Mouse (Mus musculus): ENCODE results near the gene Pald1. TPM values are rescaled to one million over a fixed set of nuclear protein-coding genes. Genes with fewer than 3 reads are reported as not detected.

Gene Pald1
- polyA plus RNA-seq, 1 experiment from 2014 or later: 21.0 TPM

DNA sequence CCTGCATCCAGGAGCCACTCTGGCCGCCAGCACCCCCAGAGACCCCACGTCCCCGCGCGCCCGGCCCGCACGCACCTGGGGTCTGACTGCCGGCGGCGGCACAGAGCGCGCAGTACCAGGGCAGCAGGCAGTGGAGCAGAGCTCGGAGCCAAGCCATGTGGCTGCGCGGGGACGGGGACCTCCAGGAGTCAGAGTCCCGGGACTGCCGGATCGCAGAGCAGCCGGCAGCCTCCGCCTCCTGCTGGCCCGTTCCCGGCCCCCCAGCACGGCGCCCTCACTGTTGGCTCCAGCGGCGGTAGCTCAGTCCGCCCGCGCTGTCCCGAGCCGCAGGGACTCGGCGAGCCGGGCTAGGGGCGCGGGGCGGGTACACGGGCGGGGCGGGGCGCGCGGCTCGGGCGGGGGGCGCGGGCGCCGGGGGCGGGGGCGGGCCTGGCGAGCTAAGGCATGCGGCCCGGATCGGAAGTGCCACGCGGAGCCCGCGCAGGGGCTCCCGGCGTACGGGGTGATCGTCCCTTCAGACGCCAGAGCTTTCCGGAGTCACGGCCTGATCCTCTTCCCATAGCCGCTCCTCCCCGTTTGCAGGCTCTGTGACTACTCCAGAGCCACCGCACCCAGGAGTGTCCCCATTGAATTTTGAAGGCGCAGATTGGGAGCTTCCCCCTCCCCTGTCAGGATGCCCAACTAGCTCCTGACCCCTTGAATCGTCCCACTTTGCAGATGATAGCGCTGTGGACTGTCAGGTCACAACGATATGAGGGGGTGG is 110.1 kb downstream of the Pald1 start, which contains the start of gene Adamts14:
Adamts14 (minus strand) TSS at position 358 of the 763 bp plus-strand sequence.
- Histone ChIP-seq H3K9me3 (replicated peaks; ENCODE audit: control insufficient read depth, low read length) (no peaks in the 10 kb centered on the region), H3K27me3 (ENCODE audit: control insufficient read depth, insufficient read depth, low read length) (peaks cover 5% of the 10 kb centered on the region; the same call in 1 of the 2 replicates), H3K9ac (ENCODE audit: low read length) (peak within 1 kb of the TSS; percentile 64), H3K27ac (ENCODE audit: low read length) (peak within 1 kb of the TSS; percentile 36; the same call in 1 of the 2 replicates), H3K4me3 (ENCODE audit: low read length) (peak within 1 kb of the TSS; percentile 51), H3K4me1 (ENCODE audit: control insufficient read depth, insufficient read depth, low read length) (peaks cover 14% of the 10 kb centered on the region), H3K36me3 (ENCODE audit: control insufficient read depth, insufficient read depth) (no peaks in the 10 kb centered on the region), H3K4me2 (ENCODE audit: low read depth, low read length) (peak within 1 kb of the TSS; percentile 75)
- peak; percentile 68 for ATAC-seq (replicated peaks; ENCODE audit: extremely low read depth, insufficient read depth, low FRiP score)
- 1% methylated on average over 58 of the region's 75 CpGs for WGBS

DNA sequence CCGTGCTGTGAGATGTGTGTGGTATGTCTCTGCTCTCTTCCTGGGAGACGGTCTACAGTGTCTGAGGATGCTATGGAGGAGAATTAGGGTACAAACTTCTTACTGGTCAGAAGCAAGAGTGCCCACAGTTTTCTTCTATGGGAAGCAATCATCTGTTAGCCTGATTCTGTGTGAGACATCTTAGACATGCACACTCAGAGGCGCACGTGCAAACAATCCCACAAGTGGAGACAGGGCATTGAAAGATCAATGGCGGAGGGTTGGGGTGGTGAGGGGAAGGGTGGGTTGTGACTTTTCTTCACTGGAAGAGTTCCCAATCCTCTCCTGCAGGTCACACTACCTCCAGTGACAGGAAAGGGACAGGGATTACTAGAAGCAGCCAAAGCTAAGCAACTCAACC is 110.7 kb downstream of the Pald1 start:
- Histone ChIP-seq H3K9ac (ENCODE audit: low read length) (peak overlapping the region; percentile 64), H3K27ac (ENCODE audit: low read length) (0 out of 2 replicates have a peak overlapping the region, but pooled peaks have one; percentile 36), H3K4me3 (ENCODE audit: low read length) (peak overlapping the region; percentile 51), H3K4me1 (ENCODE audit: control insufficient read depth, insufficient read depth, low read length) (peaks cover 14% of the 10 kb centered on the region), H3K9me3 (replicated peaks; ENCODE audit: control insufficient read depth, low read length) (no peaks in the 10 kb centered on the region), H3K4me2 (ENCODE audit: low read depth, low read length) (peak overlapping the region; percentile 75), H3K27me3 (ENCODE audit: control insufficient read depth, insufficient read depth, low read length) (peaks cover 5% of the 10 kb centered on the region; the same call in 1 of the 2 replicates), H3K36me3 (ENCODE audit: control insufficient read depth, insufficient read depth) (no peaks in the 10 kb centered on the region)
- WGBS: 54% methylated on average over 5 of the region's 5 CpGs
- ATAC-seq (replicated peaks; ENCODE audit: extremely low read depth, insufficient read depth, low FRiP score): no peak

DNA sequence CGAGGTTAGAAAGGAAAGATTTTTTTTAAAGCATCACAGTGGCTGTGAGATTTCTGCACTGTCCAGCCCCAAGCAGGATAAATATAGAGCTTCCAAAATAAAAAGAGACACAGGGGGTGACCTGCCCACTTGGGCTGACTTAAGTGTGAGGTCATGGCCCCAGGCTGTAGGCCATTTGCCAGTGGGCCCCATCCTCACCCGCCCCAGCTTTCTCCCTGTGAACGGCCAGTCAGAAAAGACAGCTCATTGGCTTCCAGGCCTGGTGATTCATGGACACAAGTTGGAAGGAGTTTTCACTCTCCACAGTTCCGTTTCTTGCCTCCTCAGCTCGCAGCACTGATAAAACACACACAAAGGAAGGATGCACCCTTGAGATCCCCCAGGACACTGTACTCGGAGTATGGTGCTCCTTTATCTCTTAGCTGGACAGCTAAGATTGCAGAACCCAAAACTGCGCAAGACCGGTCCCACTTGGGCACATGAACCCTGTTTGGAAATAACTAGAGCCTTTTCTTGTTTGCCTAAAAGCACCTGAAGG is 111.2 kb downstream of the Pald1 start:
- H3K4me3 ChIP-seq (ENCODE audit: low read length): no peak overlapping the region; the same call in 1 of the 2 replicates
- no peak overlapping the region for H3K9ac ChIP-seq (ENCODE audit: low read length)
- 45% methylated on average over 8 of the region's 8 CpGs for WGBS

More for the DNA sequence above, 111.2 kb downstream of the Pald1 start:
- no peaks in the 10 kb centered on the region for H3K36me3 ChIP-seq (ENCODE audit: control insufficient read depth, insufficient read depth)
- no peaks in the 10 kb centered on the region for H3K9me3 ChIP-seq (replicated peaks; ENCODE audit: control insufficient read depth, low read length)
- peak overlapping the region; percentile 75 for H3K4me2 ChIP-seq (ENCODE audit: low read depth, low read length)
- H3K27me3 ChIP-seq (ENCODE audit: control insufficient read depth, insufficient read depth, low read length): peaks cover 5% of the 10 kb centered on the region; the same call in 1 of the 2 replicates
- no peak for ATAC-seq (replicated peaks; ENCODE audit: extremely low read depth, insufficient read depth, low FRiP score)
- peaks cover 14% of the 10 kb centered on the region for H3K4me1 ChIP-seq (ENCODE audit: control insufficient read depth, insufficient read depth, low read length)
- peak overlapping the region; percentile 36; the same call in 1 of the 2 replicates for H3K27ac ChIP-seq (ENCODE audit: low read length)

Other genes with a start within 250 kb of the Pald1 start
- gene Sgpl1, start 235.8 kb downstream of the Pald1 start, polyA plus RNA-seq (2015; fragmentation: Nextera tagmentation; extraction: Ambion mirVana): 35.5 and 41.1 TPM in 2 replicates
- 34.0 and 89.2 TPM in 2 replicates for gene Tbata, start 211.6 kb downstream of the Pald1 start, polyA plus RNA-seq (2015; fragmentation: Nextera tagmentation; extraction: Ambion mirVana)
- 1.8 TPM in 2 replicates for gene Adamts14, start 110.1 kb downstream of the Pald1 start, polyA plus RNA-seq (2015; fragmentation: Nextera tagmentation; extraction: Ambion mirVana)
- 0.13 TPM in 1 of 2 replicates, not detected in the other for gene Prf1, start 85.7 kb downstream of the Pald1 start, polyA plus RNA-seq (2015; fragmentation: Nextera tagmentation; extraction: Ambion mirVana)
- 0.14 TPM in 1 of 2 replicates, not detected in the other for gene Nodal, start 34.4 kb upstream of the Pald1 start, polyA plus RNA-seq (2015; fragmentation: Nextera tagmentation; extraction: Ambion mirVana)
- gene Eif4ebp2, start 69.1 kb upstream of the Pald1 start, polyA plus RNA-seq (2015; fragmentation: Nextera tagmentation; extraction: Ambion mirVana): 43.1 and 52.7 TPM in 2 replicates
- 12.9 and 13.4 TPM in 2 replicates for gene Lrrc20, start 92.3 kb upstream of the Pald1 start, polyA plus RNA-seq (2015; fragmentation: Nextera tagmentation; extraction: Ambion mirVana)
- gene Npffr1, start 212.0 kb upstream of the Pald1 start, polyA plus RNA-seq (2015; fragmentation: Nextera tagmentation; extraction: Ambion mirVana): not detected in 2 replicates